Mouse (Mus musculus): ENCODE measurements around the gene Slc7a1.

Slc7a1 gene

GRCm38 (mm10) chr5:148325317-148325885 is 74.3 kb downstream of the Slc7a1 start:
- DNase-seq (ENCODE audit: low spot score): peak; percentile 80

- no peak for DNase-seq (ENCODE audit: low spot score)
Observed at GRCm38 (mm10) chr5:148314931-148315330, 84.8 kb downstream of the Slc7a1 start.

- DNase-seq (ENCODE audit: low spot score): no peak
Observed at GRCm38 (mm10) chr5:148312443-148312842, 87.3 kb downstream of the Slc7a1 start.

GRCm38 (mm10) chr5:148310790-148311189 is 88.9 kb downstream of the Slc7a1 start:
- DNase-seq (ENCODE audit: low spot score): no peak

- no peak for DNase-seq (ENCODE audit: low spot score)
Observed at GRCm38 (mm10) chr5:148304112-148304511, 95.6 kb downstream of the Slc7a1 start.

- DNase-seq (ENCODE audit: low spot score): no peak
Observed at GRCm38 (mm10) chr5:148302968-148303367, 96.7 kb downstream of the Slc7a1 start.

GRCm38 (mm10) chr5:148293346-148293745 is 106.4 kb downstream of the Slc7a1 start:
- DNase-seq (ENCODE audit: low spot score): peak; percentile 39

- no peak for DNase-seq (ENCODE audit: low spot score)
Observed at GRCm38 (mm10) chr5:148292862-148293261, 106.8 kb downstream of the Slc7a1 start.

- no peak for DNase-seq (ENCODE audit: low spot score)
Observed at GRCm38 (mm10) chr5:148289951-148290350, 109.8 kb downstream of the Slc7a1 start.

GRCm38 (mm10) chr5:148288804-148289203 is 110.9 kb downstream of the Slc7a1 start:
- no peak for DNase-seq (ENCODE audit: low spot score)

GRCm38 (mm10) chr5:148287529-148287928 is 112.2 kb downstream of the Slc7a1 start:
- DNase-seq (ENCODE audit: low spot score): no peak

GRCm38 (mm10) chr5:148283584-148283983 is 116.1 kb downstream of the Slc7a1 start:
- DNase-seq (ENCODE audit: low spot score): no peak

GRCm38 (mm10) chr5:148283177-148283576 is 116.5 kb downstream of the Slc7a1 start:
- no peak for DNase-seq (ENCODE audit: low spot score)

- no peak for DNase-seq (ENCODE audit: low spot score)
Observed at GRCm38 (mm10) chr5:148282631-148283030, 117.1 kb downstream of the Slc7a1 start.

- no peak for DNase-seq (ENCODE audit: low spot score)
Observed at GRCm38 (mm10) chr5:148282093-148282492, 117.6 kb downstream of the Slc7a1 start.

- no peak for DNase-seq (ENCODE audit: low spot score)
Observed at GRCm38 (mm10) chr5:148280321-148280720, 119.4 kb downstream of the Slc7a1 start.

- no peak for DNase-seq (ENCODE audit: low spot score)
Observed at GRCm38 (mm10) chr5:148278233-148278632, 121.5 kb downstream of the Slc7a1 start.

All from embryo, embryonic 10 days (tissue).